Mouse (Mus musculus) midbrain, embryonic 14.5 days (tissue): ENCODE data around the gene Zbtb40. TPM values are rescaled to one million over a fixed set of nuclear protein-coding genes. Genes with fewer than 3 reads are reported as not detected.

Source experiments
- ATAC-seq: fragments of 200-750 bp; cut with Nextera tagmentation; 2 replicates; pipeline ENCODE4 v1.8.0; 2017; ENCODE audit warnings: moderate number of reproducible peaks, moderate library complexity; ENCODE audit not compliant: low FRiP score, low TSS enrichment
- DNase-seq: peaks from one replicate; pipeline ENCODE4 v3.0.0-alpha.2; 2015
- H3K27ac ChIP-seq: fragments of 300-500 bp; sonication (generic); replicated peaks from 2 replicates; pipeline ENCODE4 v1.5.1; 2014; ENCODE audit warnings: mild to moderate bottlenecking, low read depth, low read length, moderate library complexity
- H3K27me3 ChIP-seq: fragments of 300-500 bp; sonication (generic); 2 replicates; pipeline ENCODE4 v1.6.1; 2014; ENCODE audit warnings: low read length, control low read depth, mixed read lengths; ENCODE audit not compliant: control insufficient read depth, insufficient read depth
- H3K36me3 ChIP-seq: fragments of 300-500 bp; sonication (generic); 2 replicates; pipeline ENCODE4 v1.6.1; 2014; ENCODE audit warnings: low read length, control low read depth; ENCODE audit not compliant: control insufficient read depth, insufficient read depth
- H3K4me1 ChIP-seq: fragments of 300-500 bp; sonication (generic); 2 replicates; pipeline ENCODE4 v1.6.1; 2014; ENCODE audit warnings: mild to moderate bottlenecking, antibody characterized with exemption, low read length, control low read depth; ENCODE audit not compliant: control insufficient read depth, insufficient read depth
- H3K4me2 ChIP-seq: fragments of 300-500 bp; sonication (generic); 2 replicates; pipeline ENCODE4 v1.6.1; 2014; ENCODE audit warnings: mild to moderate bottlenecking, low read length, moderate library complexity
- H3K4me3 ChIP-seq: fragments of 300-500 bp; sonication (generic); replicated peaks from 2 replicates; pipeline ENCODE4 v1.5.1; 2014; ENCODE audit warnings: low read depth, low read length
- H3K9ac ChIP-seq: fragments of 300-500 bp; sonication (generic); replicated peaks from 2 replicates; pipeline ENCODE4 v1.6.1; 2014; ENCODE audit warnings: mild to moderate bottlenecking, low read length, moderate library complexity
- H3K9me3 ChIP-seq: fragments of 300-500 bp; sonication (generic); 2 replicates; pipeline ENCODE4 v1.6.1; 2016; ENCODE audit warnings: low read length, control low read depth, mixed read lengths; ENCODE audit not compliant: control insufficient read depth
- WGBS: fragments of 180-500 bp; shearing (Covaris S2); extraction: QIAGEN DNeasy Blood & Tissue Kit; methylation state at CpG from one replicate; pipeline ENCODE4 v1.1.7; 2014; 5-methylcytosine and 5-hydroxymethylcytosine counted together
- polyA plus RNA-seq: library from polyadenylated mRNA; unstranded; fragments of >200 nt; fragmentation: Nextera tagmentation; extraction: Ambion mirVana; gene quantifications from 2 replicates; pipeline ENCODE4 v1.2.1, GENCODE M21; 2014

Gene Zbtb40
- polyA plus RNA-seq, 1 experiment from 2014 or later: 4.3 TPM

GRCm38 (mm10) chr4:137071204-137071603, 22.6 kb upstream of the Zbtb40 start:
- Histone ChIP-seq H3K4me1 (peaks cover 4% of the 10 kb centered on the region; the same call in 1 of the 2 replicates), H3K4me2 (no peak overlapping the region), H3K27me3 (no peaks in the 10 kb centered on the region), H3K4me3 (no peak overlapping the region), H3K9me3 (no peaks in the 10 kb centered on the region), H3K27ac (no peak overlapping the region), H3K9ac (no peak overlapping the region), H3K36me3 (no peaks in the 10 kb centered on the region)
- ATAC-seq: no peak
- 89% methylated on average over 6 of the region's 6 CpGs for WGBS
- no peak for DNase-seq

DNA sequence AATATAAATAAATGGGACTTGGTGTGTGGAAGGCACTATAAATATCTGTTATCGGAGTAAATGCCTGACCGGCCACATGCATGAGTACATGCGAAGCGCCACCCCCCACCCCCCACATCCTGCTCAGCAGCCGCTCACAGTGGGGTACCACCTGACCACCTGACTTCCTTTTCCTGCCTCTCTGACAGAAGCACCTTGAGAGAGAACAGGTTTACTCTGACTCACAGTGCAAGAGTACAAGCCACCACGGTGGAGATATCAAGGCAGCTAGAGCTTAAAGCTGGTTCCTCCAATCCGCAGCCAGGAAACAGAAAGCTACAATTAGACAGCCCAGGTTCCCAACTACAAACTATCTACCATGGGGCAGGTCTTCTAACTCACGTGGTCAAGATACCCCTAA, 19.9 kb upstream of the Zbtb40 start:
- no peaks in the 10 kb centered on the region for H3K9me3 ChIP-seq
- 51% methylated on average over 8 of the region's 8 CpGs for WGBS
- H3K9ac ChIP-seq: no peak overlapping the region
- H3K4me3 ChIP-seq: no peak overlapping the region
- H3K4me1 ChIP-seq: peaks cover 4% of the 10 kb centered on the region; the same call in 1 of the 2 replicates
- DNase-seq: no peak
- no peak overlapping the region for H3K4me2 ChIP-seq
- no peaks in the 10 kb centered on the region for H3K36me3 ChIP-seq
- no peak overlapping the region for H3K27ac ChIP-seq
- H3K27me3 ChIP-seq: no peaks in the 10 kb centered on the region
- no peak for ATAC-seq

- Histone ChIP-seq H3K4me2 (no peak overlapping the region), H3K36me3 (no peaks in the 10 kb centered on the region), H3K4me3 (no peak overlapping the region), H3K27ac (no peak overlapping the region), H3K9me3 (no peaks in the 10 kb centered on the region), H3K9ac (no peak overlapping the region), H3K4me1 (peaks cover 4% of the 10 kb centered on the region; the same call in 1 of the 2 replicates), H3K27me3 (no peaks in the 10 kb centered on the region)
- ATAC-seq: no peak
- WGBS: 74% methylated on average over 6 of the region's 6 CpGs
- DNase-seq: no peak
Observed at GRCm38 (mm10) chr4:137065846-137066245, 17.2 kb upstream of the Zbtb40 start.

DNA sequence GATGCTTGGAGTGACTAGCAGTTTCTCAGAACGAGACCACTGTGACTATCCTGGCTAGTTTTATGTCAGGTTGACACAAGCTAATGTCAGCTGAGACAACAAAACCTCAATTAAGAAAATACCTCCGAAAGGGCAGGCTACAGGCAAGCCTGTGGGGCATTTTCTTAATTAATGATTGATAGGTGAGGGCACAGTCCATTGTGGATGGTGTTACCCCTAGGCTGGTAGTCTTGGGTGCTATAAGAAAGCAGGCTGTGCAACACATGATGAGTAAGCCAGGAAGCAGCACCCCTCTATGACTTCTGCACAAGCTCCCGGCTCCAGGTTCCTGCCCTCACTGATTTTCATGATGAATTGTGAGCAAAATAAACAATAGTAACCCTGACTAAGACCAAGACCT, 6.3 kb upstream of the Zbtb40 start:
- Histone ChIP-seq H3K4me1 (no peaks in the 10 kb centered on the region), H3K36me3 (no peaks in the 10 kb centered on the region), H3K9ac (no peak overlapping the region), H3K27me3 (peaks cover 32% of the 10 kb centered on the region), H3K27ac (no peak overlapping the region), H3K4me2 (no peak overlapping the region), H3K9me3 (no peaks in the 10 kb centered on the region), H3K4me3 (no peak overlapping the region)
- 74% methylated on average over 3 of the region's 3 CpGs for WGBS
- DNase-seq (no peak), ATAC-seq (no peak)

DNA sequence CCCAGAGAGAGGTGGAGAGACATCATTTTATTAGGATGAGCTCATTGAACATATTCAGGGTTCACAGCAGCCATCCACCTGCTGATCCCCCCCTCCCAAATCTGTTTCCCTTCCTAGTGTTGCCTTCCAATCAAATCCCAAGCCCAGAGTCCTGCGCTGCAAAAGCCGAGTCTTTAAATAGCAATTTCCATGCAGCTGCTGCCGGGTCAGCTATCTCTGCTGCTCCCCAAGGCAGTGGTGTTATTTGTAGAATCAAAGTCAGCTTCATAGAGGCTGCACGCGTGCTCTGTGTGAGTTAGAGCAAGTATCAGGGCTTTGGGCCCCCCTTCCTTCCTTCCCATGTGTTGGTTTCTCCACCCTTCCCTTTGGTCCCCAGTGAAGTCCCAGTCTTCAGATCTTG, 5.2 kb upstream of the Zbtb40 start:
- ATAC-seq: no peak
- 67% methylated on average over 5 of the region's 5 CpGs for WGBS

GRCm38 (mm10) chr4:137047840-137048549, 606 bp downstream of the Zbtb40 start:
- Histone ChIP-seq H3K9ac (peak overlapping the region; percentile 75), H3K36me3 (no peaks in the 10 kb centered on the region), H3K4me1 (peaks cover 14% of the 10 kb centered on the region), H3K4me2 (peak overlapping the region; percentile 75), H3K27ac (peak overlapping the region; percentile 87), H3K4me3 (peak overlapping the region; percentile 80), H3K9me3 (no peaks in the 10 kb centered on the region), H3K27me3 (peaks cover 33% of the 10 kb centered on the region)
- WGBS: under 1% methylated on average over 52 of the region's 52 CpGs
- ATAC-seq: peak; percentile 84
- DNase-seq: peak; percentile 65

More for the DNA sequence above, 5.2 kb upstream of the Zbtb40 start:
- Histone ChIP-seq H3K4me3 (no peak overlapping the region), H3K9me3 (no peaks in the 10 kb centered on the region), H3K4me2 (no peak overlapping the region), H3K36me3 (no peaks in the 10 kb centered on the region), H3K9ac (no peak overlapping the region), H3K27me3 (peaks cover 35% of the 10 kb centered on the region), H3K27ac (no peak overlapping the region), H3K4me1 (no peaks in the 10 kb centered on the region; the same call in 1 of the 2 replicates)
- DNase-seq: no peak

DNA sequence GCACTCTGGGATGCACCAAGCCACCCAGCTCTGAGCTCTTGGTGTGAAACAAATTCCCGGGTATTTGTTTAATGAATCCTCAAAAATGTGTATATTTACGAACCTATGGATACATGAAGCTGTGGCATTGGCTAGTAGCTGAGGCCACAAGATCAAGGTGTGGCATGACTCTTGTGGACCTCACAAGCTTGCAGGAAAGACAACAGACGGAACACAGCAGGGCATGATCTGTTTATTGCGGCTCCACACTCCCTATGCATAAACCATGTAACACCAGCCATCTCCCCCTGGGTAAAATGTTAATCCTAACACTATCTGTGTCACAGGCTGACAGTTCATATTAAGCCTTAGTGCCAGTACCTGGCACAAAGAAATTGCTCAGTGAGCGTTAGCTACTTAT, 2.5 kb downstream of the Zbtb40 start:
- Histone ChIP-seq H3K9ac (no peak overlapping the region), H3K27ac (no peak overlapping the region), H3K4me1 (peaks cover 22% of the 10 kb centered on the region), H3K36me3 (no peaks in the 10 kb centered on the region), H3K27me3 (peaks cover 14% of the 10 kb centered on the region), H3K4me2 (no peak overlapping the region), H3K4me3 (no peak overlapping the region), H3K9me3 (no peaks in the 10 kb centered on the region)
- ATAC-seq (no peak), DNase-seq (no peak)
- WGBS: 80% methylated on average over 5 of the region's 5 CpGs

DNA sequence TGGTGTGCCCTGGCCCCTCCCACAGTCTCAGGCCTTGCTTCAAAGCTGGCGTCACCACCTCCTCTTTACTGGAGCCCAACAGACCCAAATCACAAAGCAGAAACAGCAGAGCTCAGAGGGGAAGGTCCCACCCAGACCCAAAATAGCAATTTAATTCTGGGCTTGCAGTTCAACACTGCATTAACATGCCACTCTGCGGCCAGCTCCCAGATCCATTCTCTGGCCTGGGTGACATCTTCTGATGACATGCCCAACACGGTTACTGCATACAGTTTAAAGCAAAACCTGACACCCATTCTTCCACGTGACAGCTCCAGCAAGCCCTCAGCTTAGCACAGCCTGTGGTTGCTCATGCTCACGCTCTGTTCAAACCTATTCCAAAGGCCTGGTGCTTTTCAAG, 4.1 kb downstream of the Zbtb40 start:
- 36% methylated on average over 5 of the region's 5 CpGs for WGBS
- ATAC-seq: no peak
- H3K36me3 ChIP-seq: no peaks in the 10 kb centered on the region
- no peak overlapping the region for H3K4me3 ChIP-seq
- H3K4me2 ChIP-seq: 0 out of 2 replicates have a peak overlapping the region, but pooled peaks have one; percentile 1
- H3K4me1 ChIP-seq: peaks cover 28% of the 10 kb centered on the region
- DNase-seq: no peak
- no peaks in the 10 kb centered on the region for H3K27me3 ChIP-seq
- no peak overlapping the region; the same call in 1 of the 2 replicates for H3K9ac ChIP-seq
- peak overlapping the region; percentile 42; the same call in 1 of the 2 replicates for H3K27ac ChIP-seq
- H3K9me3 ChIP-seq: no peaks in the 10 kb centered on the region

DNA sequence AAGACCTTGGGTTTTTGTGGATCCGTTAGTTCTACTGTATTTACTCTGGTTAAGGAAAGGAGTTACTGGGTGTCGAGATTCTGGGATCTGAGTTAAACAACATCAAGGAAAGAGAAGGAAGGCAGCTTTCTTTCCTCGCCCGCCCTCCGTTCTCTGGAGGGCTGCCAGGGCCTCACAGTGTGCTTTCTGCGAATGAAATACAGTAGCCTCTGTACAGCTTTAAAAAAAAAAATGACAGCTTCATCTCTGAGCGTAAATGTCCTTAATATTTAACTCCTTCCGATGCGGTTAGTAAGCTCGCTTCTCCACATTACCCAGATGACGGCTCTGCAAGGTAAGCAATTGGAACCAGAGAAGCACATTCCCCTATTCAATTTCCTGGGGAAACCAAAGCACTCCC, 4.8 kb downstream of the Zbtb40 start:
- Histone ChIP-seq H3K27ac (0 out of 2 replicates have a peak overlapping the region, but pooled peaks have one; percentile 42), H3K9me3 (no peaks in the 10 kb centered on the region), H3K27me3 (no peaks in the 10 kb centered on the region), H3K4me2 (0 out of 2 replicates have a peak overlapping the region, but pooled peaks have one; percentile 1), H3K9ac (no peak overlapping the region; the same call in 1 of the 2 replicates), H3K36me3 (no peaks in the 10 kb centered on the region), H3K4me1 (peaks cover 31% of the 10 kb centered on the region), H3K4me3 (no peak overlapping the region)
- peak; percentile 49 for DNase-seq
- WGBS: 43% methylated on average over 11 of the region's 11 CpGs
- ATAC-seq: no peak
